Mouse (Mus musculus): ENCODE measurements at regions not wholly inside any gene's neighbourhood (a gene's known extent, or its start where the extent isn't known, plus 50 kb on each side); places are given as distances from the start of the nearest gene placed in this dataset.
"Not testable (repeated sequence)": the region's sequence is repeated elsewhere in the genome, so short reads cannot be mapped to it uniquely, and the experiment has no call there.

GRCm38 (mm10) chr9:86096246-86096645, 254.1 kb downstream of the Tpbg start:
- WGBS: 72% methylated on average over 1 of the region's 1 CpGs
- no peak overlapping the region for H3K4me2 ChIP-seq
- ATAC-seq (ENCODE audit: borderline replicate concordance, extremely low read depth, low FRiP score, low TSS enrichment): no peak
- no peak overlapping the region for H3K9ac ChIP-seq
- no peaks in the 10 kb centered on the region for H3K27me3 ChIP-seq
- H3K4me1 ChIP-seq: no peaks in the 10 kb centered on the region
- H3K27ac ChIP-seq: no peak overlapping the region
- no peaks in the 10 kb centered on the region for H3K9me3 ChIP-seq
- H3K4me3 ChIP-seq: no peak overlapping the region
- no peaks in the 10 kb centered on the region for H3K36me3 ChIP-seq

GRCm38 (mm10) chr9:86099325-86099724, 257.1 kb downstream of the Tpbg start:
- 89% methylated on average over 1 of the region's 1 CpGs for WGBS
- no peak overlapping the region for H3K27ac ChIP-seq
- no peak for ATAC-seq (ENCODE audit: borderline replicate concordance, extremely low read depth, low FRiP score, low TSS enrichment)
- H3K9ac ChIP-seq: no peak overlapping the region
- H3K4me2 ChIP-seq: no peak overlapping the region
- no peaks in the 10 kb centered on the region for H3K4me1 ChIP-seq
- no peaks in the 10 kb centered on the region for H3K27me3 ChIP-seq
- no peaks in the 10 kb centered on the region for H3K36me3 ChIP-seq
- H3K9me3 ChIP-seq: no peaks in the 10 kb centered on the region
- H3K4me3 ChIP-seq: no peak overlapping the region

- no peak overlapping the region for H3K4me2 ChIP-seq
- ATAC-seq (ENCODE audit: borderline replicate concordance, extremely low read depth, low FRiP score, low TSS enrichment): no peak
- no peak overlapping the region for H3K9ac ChIP-seq
- H3K27ac ChIP-seq: no peak overlapping the region
- H3K4me1 ChIP-seq: no peaks in the 10 kb centered on the region
- H3K36me3 ChIP-seq: no peaks in the 10 kb centered on the region
- H3K9me3 ChIP-seq: no peaks in the 10 kb centered on the region
- no peaks in the 10 kb centered on the region for H3K27me3 ChIP-seq
- WGBS: 89% methylated on average over 8 of the region's 8 CpGs
- no peak overlapping the region for H3K4me3 ChIP-seq
These were observed 259.3 kb downstream of the Tpbg start for GRCm38 (mm10) chr9:86101360-86102086.

GRCm38 (mm10) chr9:86103607-86104006, 261.4 kb downstream of the Tpbg start:
- Histone ChIP-seq H3K27me3 (no peaks in the 10 kb centered on the region), H3K4me1 (no peaks in the 10 kb centered on the region), H3K9me3 (no peaks in the 10 kb centered on the region), H3K36me3 (no peaks in the 10 kb centered on the region), H3K9ac (no peak overlapping the region), H3K4me3 (no peak overlapping the region), H3K4me2 (no peak overlapping the region), H3K27ac (no peak overlapping the region)
- 58% methylated on average over 3 of the region's 3 CpGs for WGBS
- ATAC-seq (ENCODE audit: borderline replicate concordance, extremely low read depth, low FRiP score, low TSS enrichment): no peak

GRCm38 (mm10) chr9:86104664-86105063, 262.5 kb downstream of the Tpbg start:
- no peak for ATAC-seq (ENCODE audit: borderline replicate concordance, extremely low read depth, low FRiP score, low TSS enrichment)
- Histone ChIP-seq H3K27ac (no peak overlapping the region), H3K27me3 (no peaks in the 10 kb centered on the region), H3K4me1 (no peaks in the 10 kb centered on the region), H3K4me3 (no peak overlapping the region), H3K9ac (no peak overlapping the region), H3K9me3 (no peaks in the 10 kb centered on the region), H3K36me3 (no peaks in the 10 kb centered on the region), H3K4me2 (no peak overlapping the region)
- WGBS: 68% methylated on average over 3 of the region's 3 CpGs

GRCm38 (mm10) chr9:86105851-86106250, 263.7 kb downstream of the Tpbg start:
- Histone ChIP-seq H3K4me3 (no peak overlapping the region), H3K9me3 (no peaks in the 10 kb centered on the region), H3K4me1 (no peaks in the 10 kb centered on the region), H3K9ac (no peak overlapping the region), H3K27me3 (no peaks in the 10 kb centered on the region), H3K27ac (no peak overlapping the region), H3K36me3 (no peaks in the 10 kb centered on the region), H3K4me2 (no peak overlapping the region)
- no peak for ATAC-seq (ENCODE audit: borderline replicate concordance, extremely low read depth, low FRiP score, low TSS enrichment)
- 74% methylated on average over 3 of the region's 3 CpGs for WGBS

GRCm38 (mm10) chr9:86109906-86110305, 267.7 kb downstream of the Tpbg start:
- 7% methylated on average over 1 of the region's 1 CpGs for WGBS
- Histone ChIP-seq H3K9me3 (no peaks in the 10 kb centered on the region), H3K4me3 (no peak overlapping the region), H3K36me3 (no peaks in the 10 kb centered on the region), H3K27ac (no peak overlapping the region), H3K9ac (no peak overlapping the region), H3K4me1 (no peaks in the 10 kb centered on the region), H3K4me2 (no peak overlapping the region), H3K27me3 (no peaks in the 10 kb centered on the region)
- ATAC-seq (ENCODE audit: borderline replicate concordance, extremely low read depth, low FRiP score, low TSS enrichment): peak; percentile 78; the same call in 1 of the 2 replicates

GRCm38 (mm10) chr9:86119370-86119769, 277.2 kb downstream of the Tpbg start:
- H3K27me3 ChIP-seq: no peaks in the 10 kb centered on the region

GRCm38 (mm10) chr9:86135617-86136016, 293.4 kb downstream of the Tpbg start:
- H3K4me3 ChIP-seq; H3K4me1 ChIP-seq; H3K9ac ChIP-seq; H3K4me2 ChIP-seq; H3K36me3 ChIP-seq; H3K27ac ChIP-seq; ATAC-seq (ENCODE audit: borderline replicate concordance, extremely low read depth, low FRiP score, low TSS enrichment); H3K9me3 ChIP-seq; H3K27me3 ChIP-seq: not testable (repeated sequence)
- WGBS: 84% methylated on average over 1 of the region's 1 CpGs

More at GRCm38 (mm10) chr9:86119370-86119769, 277.2 kb downstream of the Tpbg start:
- Histone ChIP-seq H3K27ac (no peak overlapping the region), H3K4me2 (no peak overlapping the region), H3K36me3 (no peaks in the 10 kb centered on the region), H3K4me3 (no peak overlapping the region), H3K9ac (no peak overlapping the region), H3K9me3 (no peaks in the 10 kb centered on the region), H3K4me1 (no peaks in the 10 kb centered on the region)
- ATAC-seq (ENCODE audit: borderline replicate concordance, extremely low read depth, low FRiP score, low TSS enrichment): no peak
- WGBS: 79% methylated on average over 3 of the region's 3 CpGs

GRCm38 (mm10) chr9:86145903-86146302, 303.7 kb downstream of the Tpbg start:
- Histone ChIP-seq H3K4me2 (no peak overlapping the region), H3K27me3 (no peaks in the 10 kb centered on the region), H3K4me3 (no peak overlapping the region), H3K4me1 (no peaks in the 10 kb centered on the region), H3K27ac (no peak overlapping the region), H3K36me3 (no peaks in the 10 kb centered on the region), H3K9ac (no peak overlapping the region), H3K9me3 (no peaks in the 10 kb centered on the region)
- 82% methylated on average over 4 of the region's 4 CpGs for WGBS
- no peak for ATAC-seq (ENCODE audit: borderline replicate concordance, extremely low read depth, low FRiP score, low TSS enrichment)

- no peak overlapping the region for H3K27ac ChIP-seq
- ATAC-seq (ENCODE audit: borderline replicate concordance, extremely low read depth, low FRiP score, low TSS enrichment): no peak
- no peak overlapping the region for H3K4me2 ChIP-seq
- no peaks in the 10 kb centered on the region for H3K9me3 ChIP-seq
- H3K27me3 ChIP-seq: no peaks in the 10 kb centered on the region
- H3K4me3 ChIP-seq: no peak overlapping the region
- no peaks in the 10 kb centered on the region for H3K36me3 ChIP-seq
- 94% methylated on average over 1 of the region's 1 CpGs for WGBS
- H3K9ac ChIP-seq: no peak overlapping the region
- no peaks in the 10 kb centered on the region for H3K4me1 ChIP-seq
These were observed 304.4 kb downstream of the Ube2cbp start for GRCm38 (mm10) chr9:86160316-86160715.

GRCm38 (mm10) chr9:86166362-86167067, 298.2 kb downstream of the Ube2cbp start:
- Histone ChIP-seq H3K36me3 (no peaks in the 10 kb centered on the region), H3K9me3 (no peaks in the 10 kb centered on the region), H3K9ac (no peak overlapping the region), H3K27ac (no peak overlapping the region), H3K4me1 (no peaks in the 10 kb centered on the region), H3K4me3 (no peak overlapping the region), H3K4me2 (no peak overlapping the region), H3K27me3 (no peaks in the 10 kb centered on the region)
- 74% methylated on average over 3 of the region's 3 CpGs for whole genome bisulfite sequencing
- no peak for ATAC-seq (ENCODE audit: borderline replicate concordance, extremely low read depth, low FRiP score, low TSS enrichment)
